Mouse (Mus musculus) megakaryocyte, embryonic 14.5 days (primary cell): ENCODE data around the gene Olfr1053.

Experiments used
- FLI1 ChIP-seq: IDR thresholded peaks from 2 replicates; pipeline ENCODE4 v1.6.1; 2012; ENCODE audit warnings: low read length, inconsistent platforms, mixed read lengths
- GATA1 ChIP-seq: IDR thresholded peaks from 3 replicates; pipeline ENCODE4 v1.6.1; 2012; ENCODE audit warnings: mixed read lengths, low read length, inconsistent platforms, borderline replicate concordance

GRCm38 (mm10) chr2:86350184-86350583 lies 35.1 kb upstream of the Olfr1053 start, which contains the start of gene Olfr1055:
- TF ChIP-seq GATA1 (no peak), FLI1 (no peak)
